9 mouse cellular contexts compared by ENCODE assay signal in the genomic region with DNA sequence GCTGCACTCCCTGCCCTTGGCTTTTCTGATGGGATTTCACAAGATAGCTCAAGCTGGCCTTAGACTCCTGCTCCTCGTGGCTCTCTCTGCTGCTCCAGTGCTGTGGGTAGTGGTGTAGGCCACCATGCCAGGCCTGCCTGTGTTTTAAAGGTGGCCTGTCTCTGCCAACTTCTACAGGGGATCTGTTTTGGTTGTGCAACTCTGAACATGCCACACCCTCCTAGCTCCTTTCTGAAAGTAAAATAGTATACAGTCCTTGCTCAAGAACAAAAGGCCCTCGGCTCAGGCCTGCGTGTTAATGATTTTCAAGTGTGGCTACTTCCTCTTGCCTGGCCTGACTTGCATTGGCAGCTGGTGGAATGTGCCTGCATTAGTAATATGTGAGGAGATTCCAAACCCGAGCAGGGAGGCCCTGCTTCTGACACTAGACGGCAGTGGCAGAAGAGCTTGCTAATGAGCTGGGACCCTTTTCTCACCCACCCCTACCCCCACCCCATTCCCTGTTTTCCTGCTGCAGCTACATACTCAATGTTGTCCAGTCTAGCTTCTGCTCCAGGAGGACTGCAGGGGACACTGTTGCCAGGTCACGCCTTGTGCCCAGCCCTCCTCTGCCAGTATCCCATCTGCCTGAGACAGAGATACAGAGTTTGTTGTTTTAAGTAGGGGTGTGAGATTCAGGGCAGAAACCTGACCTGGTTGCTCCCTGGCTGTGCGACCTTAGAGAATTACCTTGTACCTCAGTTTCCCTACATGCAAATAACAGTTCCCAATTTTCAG. TPM values are rescaled to one million over a fixed set of nuclear protein-coding genes. Genes with fewer than 3 reads are reported as not detected.
DNase-seq lines count a peak whose midpoint lies in the region; ATAC-seq and TF ChIP-seq lines count a peak whose summit lies in the region.
"Had no signal": no experiment of that assay in that cellular context is flagged by ENCODE, and none has a peak within 500 bp of the region (broad histone marks: within the 10 kb centered on the region; RNA-seq: fewer than 3 reads in every experiment).

No protein-coding gene starts in this region.

- 30% methylated on average over 7 of the region's 7 CpGs for WGBS in forebrain, embryonic 13.5 days

- ATAC-seq in forebrain, embryonic 13.5 days: no peak
- no peak for ATAC-seq in erythroid progenitor cell, adult 5-6 weeks (replicated peaks; ENCODE audit: low FRiP score, poor library complexity, severe bottlenecking)

- no peak overlapping the region for H3K4me2 ChIP-seq in forebrain, embryonic 13.5 days

- no peaks in the 10 kb centered on the region for H3K27me3 ChIP-seq in forebrain, embryonic 13.5 days
- H3K27me3 ChIP-seq: megakaryocyte, embryonic 14.5 days had no signal

- H3K36me3 ChIP-seq in forebrain, embryonic 13.5 days (ENCODE audit: poor library complexity, severe bottlenecking): no peaks in the 10 kb centered on the region

- no peaks in the 10 kb centered on the region for H3K9me3 ChIP-seq in forebrain, embryonic 13.5 days (replicated peaks)
- H3K9me3 ChIP-seq: megakaryocyte, embryonic 14.5 days had no signal

- no peak for DNase-seq in layer of hippocampus, adult 2 months (ENCODE audit: low spot score in 2 of 2)
- no peak for DNase-seq in layer of hippocampus, postnatal 10 days (ENCODE audit: low spot score in 2 of 2)
- DNase-seq in kidney, adult 18-20 months: peak; percentile 81
- DNase-seq in lung, postnatal 25 days (ENCODE audit: low spot score): peak; percentile 88
- DNase-seq in layer of hippocampus, postnatal 25 days (ENCODE audit: extremely low spot score in 1 of 2, low spot score in 1 of 2): no peak
- no peak for DNase-seq in right cerebral cortex, adult 18-20 months

- H3K9ac ChIP-seq in forebrain, embryonic 13.5 days: peak overlapping the region; percentile 39; the same call in 1 of the 2 replicates

- peak overlapping the region; percentile 74 for H3K27ac ChIP-seq in layer of hippocampus, adult 2 months
- peak overlapping the region; percentile 55 for H3K27ac ChIP-seq in forebrain, embryonic 13.5 days

- H3K4me3 ChIP-seq in layer of hippocampus, adult 2 months: no peak overlapping the region
- no peak overlapping the region for H3K4me3 ChIP-seq in forebrain, embryonic 13.5 days
- H3K4me3 ChIP-seq: megakaryocyte, embryonic 14.5 days had no signal

- no peak for TF ChIP-seq CTCF in layer of hippocampus, adult 2 months (conservative IDR thresholded peaks at IDR 0.05)

- H3K4me1 ChIP-seq in forebrain, embryonic 13.5 days: peaks cover 58% of the 10 kb centered on the region

RNA-seq across cellular contexts. Expression of a gene that starts 52.6 kb away (rescaled TPM):
- total RNA-seq in layer of hippocampus, adult 2 months (2021): 10 to 100 TPM; 64.9 to 65.6 TPM
- total RNA-seq in layer of hippocampus, postnatal 10 days (2021): 10 to 100 TPM; 62.3 to 64.5 TPM
- polyA plus RNA-seq in forebrain, embryonic 13.5 days (2015; fragmentation: Nextera tagmentation; extraction: Ambion mirVana): 70.4 and 70.9 TPM in 2 replicates
- total RNA-seq in layer of hippocampus, postnatal 25 days (2021): 10 to 100 TPM; 66.1 to 66.6 TPM
- total RNA-seq in erythroid progenitor cell, adult 5-6 weeks (2015; ENCODE audit: low replicate concordance): 18.7 and 24.3 TPM in 2 replicates
- 15.8 and 23.1 TPM in 2 replicates for total RNA-seq in erythroid progenitor cell, adult 5-6 weeks (2017; ENCODE audit: low replicate concordance)

RNA-seq across cellular contexts. Expression of a gene that starts 53.7 kb away (rescaled TPM):
- total RNA-seq in layer of hippocampus, adult 2 months (2021): 10 to 100 TPM; 31.1 to 35.3 TPM
- 10 to 100 TPM; 42.0 to 45.7 TPM for total RNA-seq in layer of hippocampus, postnatal 10 days (2021)
- polyA plus RNA-seq in forebrain, embryonic 13.5 days (2015; fragmentation: Nextera tagmentation; extraction: Ambion mirVana): 32.8 and 37.4 TPM in 2 replicates
- total RNA-seq in layer of hippocampus, postnatal 25 days (2021): 10 to 100 TPM; 26.0 to 33.3 TPM
- total RNA-seq in erythroid progenitor cell, adult 5-6 weeks (2015; ENCODE audit: low replicate concordance): 0.84 TPM in 1 of 2 replicates, not detected in the other
- 0.39 TPM in 1 of 2 replicates, not detected in the other for total RNA-seq in erythroid progenitor cell, adult 5-6 weeks (2017; ENCODE audit: low replicate concordance)

Comparison
In these comparisons a context has a peak if more than half of its experiments do, and no peak if none do; other contexts are left out.
1. DNase-seq: peak in kidney, adult 18-20 months (single experiment) and lung, postnatal 25 days (single experiment); none in layer of hippocampus, adult 2 months (0 of 2), layer of hippocampus, postnatal 10 days (0 of 2), layer of hippocampus, postnatal 25 days (0 of 2) and right cerebral cortex, adult 18-20 months (single experiment).
2. RNA of a gene that starts 53.7 kb away (total RNA-seq): 42.0 to 45.7 TPM in layer of hippocampus, postnatal 10 days, 31.1 to 35.3 TPM in layer of hippocampus, adult 2 months and 26.0 to 33.3 TPM in layer of hippocampus, postnatal 25 days; 0.39 to 0.84 TPM in erythroid progenitor cell, adult 5-6 weeks; every median in the first group is over 10 times any median in the second.